Mouse (Mus musculus) heart, postnatal 0 days (tissue): ENCODE measurements around the gene Drosha. TPM values are rescaled to one million over a fixed set of nuclear protein-coding genes. Genes with fewer than 3 reads are reported as not detected.

Source experiments
- ATAC-seq: fragments of 200-750 bp; cut with Nextera tagmentation; 2 replicates; pipeline ENCODE4 v1.8.0; 2017; ENCODE audit warnings: low read depth, moderate number of reproducible peaks, moderate library complexity; ENCODE audit not compliant: insufficient read depth
- DNase-seq: peaks from one replicate; pipeline ENCODE4 v3.0.0-alpha.2; 2016; ENCODE audit warnings: low spot score
- H3K27ac ChIP-seq: fragments of 300-500 bp; sonication (generic); 2 replicates; pipeline ENCODE4 v1.5.1; 2014; ENCODE audit warnings: low read depth, mild to moderate bottlenecking
- H3K27me3 ChIP-seq: fragments of 300-500 bp; sonication (generic); 2 replicates; pipeline ENCODE4 v1.6.1; 2014; ENCODE audit warnings: low read length, mixed read lengths; ENCODE audit not compliant: control insufficient read depth, insufficient read depth
- H3K36me3 ChIP-seq: fragments of 300-500 bp; sonication (generic); replicated peaks from 2 replicates; pipeline ENCODE4 v1.6.1; 2014; ENCODE audit warnings: low read length, mixed read lengths; ENCODE audit not compliant: control insufficient read depth, insufficient read depth
- H3K4me1 ChIP-seq: fragments of 300-500 bp; sonication (generic); 2 replicates; pipeline ENCODE4 v1.6.1; 2014; ENCODE audit warnings: antibody characterized with exemption; ENCODE audit not compliant: control insufficient read depth, insufficient read depth
- H3K4me2 ChIP-seq: fragments of 300-500 bp; sonication (generic); 2 replicates; pipeline ENCODE4 v1.6.1; 2014; ENCODE audit warnings: low read depth, mild to moderate bottlenecking, low read length, moderate library complexity
- H3K4me3 ChIP-seq: fragments of 300-500 bp; sonication (generic); 2 replicates; pipeline ENCODE4 v1.5.1; 2014; ENCODE audit warnings: low read depth, low read length
- H3K9ac ChIP-seq: fragments of 300-500 bp; sonication (generic); replicated peaks from 2 replicates; pipeline ENCODE4 v1.6.1; 2014; ENCODE audit warnings: low read depth, low read length, mixed read lengths
- H3K9me3 ChIP-seq: fragments of 300-500 bp; sonication (generic); replicated peaks from 2 replicates; pipeline ENCODE4 v1.6.1; 2016; ENCODE audit warnings: low read length; ENCODE audit not compliant: control insufficient read depth
- CTCF ChIP-seq: IDR thresholded peaks from 2 replicates; pipeline ENCODE4 v1.5.1; 2016; ENCODE audit warnings: antibody characterized with exemption, control low read depth, low read depth
- EP300 ChIP-seq: IDR thresholded peaks from 2 replicates; pipeline ENCODE4 v1.6.1; 2016; ENCODE audit warnings: antibody characterized with exemption, low read depth
- WGBS: fragments of 180-500 bp; shearing (Covaris S2); extraction: QIAGEN DNeasy Blood & Tissue Kit; methylation state at CpG from one replicate; pipeline ENCODE4 v1.1.7; 2014; 5-methylcytosine and 5-hydroxymethylcytosine counted together
- microRNA-seq: library from miRNA; unstranded; fragments of <30 nt; microRNA quantifications from one replicate; pipeline ENCODE4, GENCODE M21; 2016
- polyA plus RNA-seq: library from polyadenylated mRNA; unstranded; fragments of >200 nt; fragmentation: Nextera tagmentation; extraction: Ambion mirVana; gene quantifications from 2 replicates; pipeline ENCODE4 v1.2.1, GENCODE M21; 2015
- total RNA-seq: library from RNA; depleted of rRNA; stranded (reverse); fragments of >200 nt; gene quantifications from 2 replicates; pipeline ENCODE4 v1.2.3, GENCODE M21; 2014; ENCODE audit warnings: low replicate concordance; rRNA removed

Drosha gene
- total and polyA plus RNA-seq, 2 experiments from 2014 or later, result 10.1 to 12.4 TPM

GRCm38 (mm10) chr15:12958051-12958450 lies 133.4 kb downstream of the Drosha start:
- H3K9ac ChIP-seq, result no peak overlapping the region
- no peak overlapping the region for H3K4me3 ChIP-seq
- no peak for DNase-seq
- H3K4me2 ChIP-seq, result no peak overlapping the region
- 83% methylated on average over 5 of the region's 5 CpGs for WGBS
- no peak overlapping the region for H3K27ac ChIP-seq
- no peaks in the 10 kb centered on the region for H3K27me3 ChIP-seq
- no peak for ATAC-seq
- TF ChIP-seq EP300, result no peak
- TF ChIP-seq CTCF, result no peak
- H3K36me3 ChIP-seq, result no peaks in the 10 kb centered on the region
- no peaks in the 10 kb centered on the region for H3K4me1 ChIP-seq
- no peaks in the 10 kb centered on the region; the same call in 1 of the 2 replicates for H3K9me3 ChIP-seq

- Histone ChIP-seq H3K36me3 (no peaks in the 10 kb centered on the region), H3K9ac (no peak overlapping the region), H3K27ac (no peak overlapping the region), H3K4me2 (no peak overlapping the region), H3K4me1 (no peaks in the 10 kb centered on the region), H3K27me3 (no peaks in the 10 kb centered on the region), H3K4me3 (no peak overlapping the region), H3K9me3 (no peaks in the 10 kb centered on the region)
- no peak for TF ChIP-seq EP300
- TF ChIP-seq CTCF, result no peak
- ATAC-seq (no peak), DNase-seq (no peak)
- 80% methylated on average over 10 of the region's 10 CpGs for WGBS
Measured at GRCm38 (mm10) chr15:12962179-12962578, 137.6 kb downstream of the Drosha start.

- DNase-seq (no peak), ATAC-seq (no peak)
- H3K36me3 ChIP-seq, result no peaks in the 10 kb centered on the region
- WGBS, result 41% methylated on average over 5 of the region's 5 CpGs
- no peak overlapping the region for H3K4me3 ChIP-seq
- no peak overlapping the region for H3K9ac ChIP-seq
- TF ChIP-seq CTCF, result no peak
- no peak for TF ChIP-seq EP300
- H3K4me1 ChIP-seq, result no peaks in the 10 kb centered on the region
- H3K27me3 ChIP-seq, result no peaks in the 10 kb centered on the region
- H3K9me3 ChIP-seq, result no peaks in the 10 kb centered on the region
- H3K4me2 ChIP-seq, result no peak overlapping the region
- H3K27ac ChIP-seq, result no peak overlapping the region
Measured at GRCm38 (mm10) chr15:12965209-12965608, 140.6 kb downstream of the Drosha start.

GRCm38 (mm10) chr15:12968815-12969214 lies 144.2 kb downstream of the Drosha start:
- no peak for ATAC-seq
- Histone ChIP-seq H3K4me1 (no peaks in the 10 kb centered on the region), H3K9ac (no peak overlapping the region), H3K4me2 (no peak overlapping the region), H3K9me3 (no peaks in the 10 kb centered on the region), H3K27me3 (no peaks in the 10 kb centered on the region), H3K27ac (no peak overlapping the region), H3K4me3 (no peak overlapping the region), H3K36me3 (no peaks in the 10 kb centered on the region)
- TF ChIP-seq CTCF (no peak), EP300 (no peak)
- 38% methylated on average over 8 of the region's 8 CpGs for WGBS
- DNase-seq, result no peak

GRCm38 (mm10) chr15:12972441-12972840 lies 147.8 kb downstream of the Drosha start:
- H3K27ac ChIP-seq, result no peak overlapping the region
- no peak overlapping the region for H3K4me2 ChIP-seq
- H3K9ac ChIP-seq, result no peak overlapping the region
- no peaks in the 10 kb centered on the region for H3K9me3 ChIP-seq
- no peaks in the 10 kb centered on the region for H3K27me3 ChIP-seq
- no peaks in the 10 kb centered on the region for H3K4me1 ChIP-seq
- WGBS, result 87% methylated on average over 8 of the region's 8 CpGs
- ATAC-seq (no peak), DNase-seq (no peak)
- TF ChIP-seq EP300 (no peak), CTCF (no peak)
- no peaks in the 10 kb centered on the region for H3K36me3 ChIP-seq
- H3K4me3 ChIP-seq, result no peak overlapping the region

Small RNAs within 50 kb of the gene (microRNA-seq; reads per million reads assigned to microRNA genes)
- not detected for gene Gm47288

Other genes with a start within 250 kb of the Drosha start
- 82.8 and 86.0 TPM in 2 replicates for gene Pdzd2, start 84.9 kb upstream of the Drosha start, total RNA-seq
- gene Pdzd2, start 84.9 kb upstream of the Drosha start, polyA plus RNA-seq, result 26.3 and 36.1 TPM in 2 replicates
- 9.5 and 13.0 TPM in 2 replicates for gene 6030458C11Rik, start 166 bp upstream of the Drosha start, total RNA-seq
- gene 6030458C11Rik, start 166 bp upstream of the Drosha start, polyA plus RNA-seq, result 15.8 and 16.1 TPM in 2 replicates